Mouse (Mus musculus) kidney, adult 2 months (tissue): ENCODE measurements around the gene Frmd4b.

ENCODE experiments used
- CTCF ChIP-seq: fragments of 200-500 bp; conservative IDR thresholded peaks from 2 replicates; pipeline ENCODE4 v1.5.1; 2011; ENCODE audit warnings: low read depth, mild to moderate bottlenecking, control low read depth, low read length, moderate library complexity, mixed read lengths; ENCODE audit not compliant: insufficient read depth, insufficient read length
- POLR2A ChIP-seq: fragments of 200-500 bp; IDR thresholded peaks from one replicate; pipeline ENCODE4 v1.6.1; 2011; ENCODE audit warnings: low read depth, low read length, control low read depth

GRCm38 (mm10) chr6:97486813-97487361 is 130.5 kb downstream of the Frmd4b start:
- TF ChIP-seq CTCF (no peak), POLR2A (no peak)
